Mouse (Mus musculus) erythroblast, embryonic 14.5 days (primary cell): ENCODE data around the gene Klf5.

Experiments
- GATA1 ChIP-seq: IDR thresholded peaks from 2 replicates; pipeline ENCODE4 v1.6.1; 2012; ENCODE audit warnings: low read length, inconsistent platforms, mixed read lengths
- TAL1 ChIP-seq: IDR thresholded peaks from 3 replicates; pipeline ENCODE4 v1.6.1; 2012; ENCODE audit warnings: low read length, inconsistent platforms, mixed read lengths

DNA sequence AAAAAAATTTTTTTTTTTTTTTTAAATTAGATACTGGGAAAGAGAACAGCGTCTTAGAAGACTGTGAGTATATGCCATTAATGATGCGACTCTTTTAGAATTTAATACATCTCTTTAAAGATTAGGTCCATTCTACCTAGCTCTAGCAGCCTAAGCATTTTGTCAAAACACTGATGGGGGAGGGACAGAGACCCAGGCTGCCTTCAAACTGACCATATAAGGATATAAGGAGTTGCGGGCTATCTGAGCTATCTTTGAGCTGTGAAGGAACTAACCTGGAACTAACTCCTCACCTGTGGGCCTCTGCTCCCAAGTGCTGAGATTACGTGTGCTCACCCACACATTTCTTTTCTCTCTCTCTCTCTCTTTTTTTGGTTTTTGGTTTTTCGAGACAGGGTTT, 6.3 kb upstream of the Klf5 start:
- TF ChIP-seq TAL1 (no peak), GATA1 (no peak)
